Mouse (Mus musculus) lung, postnatal 4 days (tissue): ENCODE measurements around the gene Zfp870.
"Not testable (repeated sequence)": the region's sequence is repeated elsewhere in the genome, so short reads cannot be mapped to it uniquely, and the experiment has no call there.

ENCODE experiments used
- DNase-seq, 2 experiments: peaks; one replicate each; pipeline ENCODE4 v3.0.0; 2021

Zfp870 gene

GRCm38 (mm10) chr17:32871483-32871882, 20.0 kb downstream of the Zfp870 start:
- no peak for DNase-seq

GRCm38 (mm10) chr17:32867266-32867665, 24.2 kb downstream of the Zfp870 start:
- DNase-seq, result not testable (repeated sequence)

GRCm38 (mm10) chr17:32856713-32857112, 34.7 kb downstream of the Zfp870 start:
- DNase-seq, result not testable (repeated sequence)

- no peak for DNase-seq
Measured at GRCm38 (mm10) chr17:32851581-32851980, 39.9 kb downstream of the Zfp870 start.

- DNase-seq, result no peak
Measured at GRCm38 (mm10) chr17:32841388-32841787, 50.1 kb downstream of the Zfp870 start.

- peak in 1 of 2 experiments; percentile 25 for DNase-seq
Measured at GRCm38 (mm10) chr17:32839083-32839802, 52.2 kb downstream of the Zfp870 start.

DNA sequence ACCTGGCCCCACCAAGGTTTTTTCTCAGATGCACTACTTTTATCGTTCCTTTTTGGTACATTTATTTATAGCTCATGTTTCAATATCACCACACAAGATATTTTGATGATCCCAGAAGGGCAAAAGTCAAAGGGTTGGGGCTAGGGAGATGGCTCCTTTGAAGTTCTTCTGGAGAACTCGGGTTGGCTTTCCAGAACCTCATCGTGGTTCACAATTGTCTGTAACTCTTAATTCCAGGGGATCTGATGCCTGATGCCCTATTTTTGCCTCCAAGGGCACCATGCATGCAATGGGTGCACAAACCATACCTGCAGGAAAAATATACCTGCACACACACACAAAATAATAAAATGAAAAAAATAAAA, 61.0 kb downstream of the Zfp870 start:
- DNase-seq, result no peak

DNA sequence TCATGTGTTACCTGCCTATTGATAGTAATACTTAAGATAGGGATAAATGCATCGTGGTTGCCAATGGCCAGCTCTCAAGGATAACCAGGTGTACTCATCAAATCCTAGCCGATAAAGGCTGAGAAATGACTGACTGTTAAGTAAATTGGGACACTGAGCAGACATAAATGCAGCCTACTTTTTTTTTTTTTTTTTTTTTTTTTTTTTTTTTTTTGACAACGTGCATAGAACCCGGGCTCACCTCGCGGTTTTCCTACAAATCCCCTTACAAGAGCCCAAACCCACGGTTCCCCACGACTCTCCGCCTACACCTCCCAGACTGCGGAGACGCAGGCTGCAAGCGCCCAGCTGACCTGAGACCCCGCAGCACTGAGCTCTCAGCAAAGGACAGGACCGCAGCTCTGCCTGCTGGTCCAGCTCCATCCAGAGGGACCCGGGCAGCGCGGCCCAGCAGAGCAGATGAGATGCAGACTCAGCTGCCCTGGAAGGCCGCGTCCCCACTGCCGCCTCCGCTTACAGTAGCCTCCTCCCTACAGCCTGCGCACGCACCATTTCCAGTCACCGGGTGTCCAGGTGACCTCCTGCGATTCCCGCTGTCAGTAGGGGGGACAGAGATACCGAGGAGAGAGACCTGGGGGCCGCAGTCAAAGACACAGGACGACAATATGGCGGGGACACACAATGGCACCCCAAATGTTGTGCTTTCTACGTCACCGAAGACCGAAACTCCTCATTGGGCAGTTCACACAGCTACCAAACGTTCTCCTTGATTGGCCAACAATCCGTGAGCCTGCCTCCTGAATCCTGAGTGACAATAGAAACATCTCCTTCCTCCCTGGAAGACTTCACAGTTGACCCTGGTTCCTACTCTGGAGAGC, 61.7 kb downstream of the Zfp870 start, which contains the start of gene Zfp799:
TSS of gene Zfp799 (minus strand) at position 722 of the 878 bp plus-strand sequence.
- peak; percentile 71 to 78 for DNase-seq
